Mouse (Mus musculus): ENCODE measurements at regions not wholly inside any gene's neighbourhood (a gene's known extent, or its start where the extent isn't known, plus 50 kb on each side); places are given as distances from the start of the nearest gene placed in this dataset.

DNA sequence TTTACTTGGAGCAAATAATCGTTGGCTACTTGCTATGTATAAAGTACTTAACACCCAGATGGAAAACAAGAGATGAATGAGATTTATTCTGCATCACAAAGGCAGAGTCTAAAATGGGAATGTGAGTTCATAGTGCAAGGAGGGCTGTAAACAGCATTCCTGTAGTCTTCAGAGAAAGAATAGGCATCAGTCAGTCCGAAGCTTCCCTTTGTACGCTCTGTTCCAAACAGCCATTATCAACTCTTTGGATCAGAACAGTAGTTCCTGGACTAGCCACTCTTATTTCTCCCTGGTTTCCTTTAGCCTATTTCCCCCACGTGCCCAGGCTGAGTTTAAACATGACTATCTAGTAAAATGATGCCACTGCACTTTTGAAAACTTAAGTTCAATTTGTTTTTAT is 52.8 kb upstream of the C030005K15Rik start:
- no peak for TF ChIP-seq CTCF (IDR thresholded peaks at IDR 0.05; ENCODE audit: low read depth)
- TF ChIP-seq EP300 (IDR thresholded peaks at IDR 0.05; ENCODE audit: low read depth), result no peak

Data from heart, postnatal 0 days (tissue).